Mouse (Mus musculus): ENCODE results near the gene Spag16.

DNA sequence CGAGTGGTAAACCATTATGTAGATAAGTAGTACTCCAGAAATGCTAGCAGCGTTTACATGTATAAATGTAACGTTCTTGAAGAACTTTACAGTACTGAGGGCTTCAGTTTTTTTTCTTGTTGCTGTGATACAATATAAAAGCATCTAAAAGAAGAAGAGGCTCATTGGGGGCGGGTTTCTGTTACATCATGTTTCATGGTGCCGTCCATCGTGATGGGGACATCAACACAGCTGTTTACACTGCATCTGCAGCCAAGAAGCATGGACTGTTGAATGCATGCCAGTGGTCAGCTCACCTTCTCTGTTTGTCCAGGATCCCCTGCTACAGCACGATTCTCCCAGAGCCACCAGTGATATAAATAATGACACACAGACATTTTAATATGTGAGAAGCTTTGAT, 26.7 kb downstream of the Spag16 start:
- TF ChIP-seq FLI1 (IDR thresholded peaks at IDR 0.05; ENCODE audit: low read length) = no peak
- no peak for TF ChIP-seq GATA1 (IDR thresholded peaks at IDR 0.05; ENCODE audit: borderline replicate concordance, low read length)
